Mouse (Mus musculus): ENCODE results near the gene Tex10. TPM values are rescaled to one million over a fixed set of nuclear protein-coding genes. Genes with fewer than 3 reads are reported as not detected.
"Not testable (repeated sequence)": the region's sequence is repeated elsewhere in the genome, so short reads cannot be mapped to it uniquely, and the experiment has no call there.

Gene Tex10
- polyA plus RNA-seq, 1 experiment from 2014 or later: 55.6 TPM

- no peak overlapping the region for H3K4me3 ChIP-seq (ENCODE audit: low read depth, low read length)
- no peak overlapping the region for H3K4me2 ChIP-seq (ENCODE audit: low read length)
- no peak overlapping the region for H3K9ac ChIP-seq (ENCODE audit: low read length)
- H3K4me1 ChIP-seq (ENCODE audit: control insufficient read depth, insufficient read depth, low read length): no peaks in the 10 kb centered on the region
- H3K9me3 ChIP-seq (replicated peaks; ENCODE audit: control insufficient read depth, low read length): no peaks in the 10 kb centered on the region
- ATAC-seq (no peak), DNase-seq (ENCODE audit: low spot score) (no peak)
- no peaks in the 10 kb centered on the region for H3K27me3 ChIP-seq (replicated peaks; ENCODE audit: control insufficient read depth, insufficient read depth, low read length)
- no peak overlapping the region for H3K27ac ChIP-seq (ENCODE audit: low read depth, low read length)
- H3K36me3 ChIP-seq (ENCODE audit: control insufficient read depth, insufficient read depth, low read length): no peaks in the 10 kb centered on the region
- 88% methylated on average over 10 of the region's 10 CpGs for WGBS
Observed at GRCm38 (mm10) chr4:48415838-48416335, 57.4 kb downstream of the Tex10 start.

GRCm38 (mm10) chr4:48413473-48413872, 59.8 kb downstream of the Tex10 start:
- no peak for DNase-seq (ENCODE audit: low spot score)
- no peaks in the 10 kb centered on the region for H3K36me3 ChIP-seq (ENCODE audit: control insufficient read depth, insufficient read depth, low read length)
- H3K9ac ChIP-seq (ENCODE audit: low read length): no peak overlapping the region
- H3K4me1 ChIP-seq (ENCODE audit: control insufficient read depth, insufficient read depth, low read length): no peaks in the 10 kb centered on the region
- H3K4me3 ChIP-seq (ENCODE audit: low read depth, low read length): no peak overlapping the region
- no peaks in the 10 kb centered on the region for H3K27me3 ChIP-seq (replicated peaks; ENCODE audit: control insufficient read depth, insufficient read depth, low read length)
- 91% methylated on average over 8 of the region's 8 CpGs for WGBS
- no peak overlapping the region for H3K4me2 ChIP-seq (ENCODE audit: low read length)
- H3K9me3 ChIP-seq (replicated peaks; ENCODE audit: control insufficient read depth, low read length): no peaks in the 10 kb centered on the region
- ATAC-seq: no peak
- H3K27ac ChIP-seq (ENCODE audit: low read depth, low read length): no peak overlapping the region

GRCm38 (mm10) chr4:48407350-48408039, 65.8 kb downstream of the Tex10 start:
- ATAC-seq: peak; percentile 46; the same call in 1 of the 2 replicates
- Histone ChIP-seq H3K9ac (ENCODE audit: low read length) (no peak overlapping the region), H3K4me2 (ENCODE audit: low read length) (no peak overlapping the region), H3K4me3 (ENCODE audit: low read depth, low read length) (no peak overlapping the region), H3K9me3 (replicated peaks; ENCODE audit: control insufficient read depth, low read length) (no peaks in the 10 kb centered on the region), H3K36me3 (ENCODE audit: control insufficient read depth, insufficient read depth, low read length) (no peaks in the 10 kb centered on the region), H3K27me3 (replicated peaks; ENCODE audit: control insufficient read depth, insufficient read depth, low read length) (no peaks in the 10 kb centered on the region), H3K4me1 (ENCODE audit: control insufficient read depth, insufficient read depth, low read length) (no peaks in the 10 kb centered on the region), H3K27ac (ENCODE audit: low read depth, low read length) (no peak overlapping the region)
- WGBS: 47% methylated on average over 18 of the region's 18 CpGs
- peak; percentile 65 for DNase-seq (ENCODE audit: low spot score)

GRCm38 (mm10) chr4:48405724-48406491, 67.4 kb downstream of the Tex10 start:
- H3K9ac ChIP-seq (ENCODE audit: low read length); H3K4me2 ChIP-seq (ENCODE audit: low read length); H3K9me3 ChIP-seq (replicated peaks; ENCODE audit: control insufficient read depth, low read length); H3K4me3 ChIP-seq (ENCODE audit: low read depth, low read length); H3K27me3 ChIP-seq (replicated peaks; ENCODE audit: control insufficient read depth, insufficient read depth, low read length); H3K4me1 ChIP-seq (ENCODE audit: control insufficient read depth, insufficient read depth, low read length); H3K27ac ChIP-seq (ENCODE audit: low read depth, low read length); DNase-seq (ENCODE audit: low spot score); ATAC-seq; H3K36me3 ChIP-seq (ENCODE audit: control insufficient read depth, insufficient read depth, low read length): not testable (repeated sequence)
- WGBS: 86% methylated on average over 8 of the region's 10 CpGs

- Histone ChIP-seq H3K9me3 (replicated peaks; ENCODE audit: control insufficient read depth, low read length) (no peaks in the 10 kb centered on the region), H3K36me3 (ENCODE audit: control insufficient read depth, insufficient read depth, low read length) (no peaks in the 10 kb centered on the region), H3K27me3 (replicated peaks; ENCODE audit: control insufficient read depth, insufficient read depth, low read length) (no peaks in the 10 kb centered on the region), H3K4me2 (ENCODE audit: low read length) (no peak overlapping the region), H3K9ac (ENCODE audit: low read length) (no peak overlapping the region), H3K4me3 (ENCODE audit: low read depth, low read length) (no peak overlapping the region), H3K4me1 (ENCODE audit: control insufficient read depth, insufficient read depth, low read length) (no peaks in the 10 kb centered on the region), H3K27ac (ENCODE audit: low read depth, low read length) (no peak overlapping the region)
- ATAC-seq: no peak
- DNase-seq (ENCODE audit: low spot score): no peak
- 77% methylated on average over 16 of the region's 16 CpGs for WGBS
Observed at GRCm38 (mm10) chr4:48403066-48403640, 70.1 kb downstream of the Tex10 start.

- no peak for DNase-seq (ENCODE audit: low spot score)
- no peak overlapping the region for H3K9ac ChIP-seq (ENCODE audit: low read length)
- ATAC-seq: no peak
- no peak overlapping the region for H3K27ac ChIP-seq (ENCODE audit: low read depth, low read length)
- H3K36me3 ChIP-seq (ENCODE audit: control insufficient read depth, insufficient read depth, low read length): no peaks in the 10 kb centered on the region
- H3K4me2 ChIP-seq (ENCODE audit: low read length): no peak overlapping the region
- 97% methylated on average over 3 of the region's 3 CpGs for WGBS
- H3K4me1 ChIP-seq (ENCODE audit: control insufficient read depth, insufficient read depth, low read length): no peaks in the 10 kb centered on the region
- H3K4me3 ChIP-seq (ENCODE audit: low read depth, low read length): no peak overlapping the region
- no peaks in the 10 kb centered on the region for H3K9me3 ChIP-seq (replicated peaks; ENCODE audit: control insufficient read depth, low read length)
- H3K27me3 ChIP-seq (replicated peaks; ENCODE audit: control insufficient read depth, insufficient read depth, low read length): no peaks in the 10 kb centered on the region
Observed at GRCm38 (mm10) chr4:48396949-48397348, 76.3 kb downstream of the Tex10 start.

GRCm38 (mm10) chr4:48382506-48382905, 90.8 kb downstream of the Tex10 start:
- Histone ChIP-seq H3K27ac (ENCODE audit: low read depth, low read length) (no peak overlapping the region), H3K36me3 (ENCODE audit: control insufficient read depth, insufficient read depth, low read length) (no peaks in the 10 kb centered on the region), H3K4me1 (ENCODE audit: control insufficient read depth, insufficient read depth, low read length) (no peaks in the 10 kb centered on the region), H3K9me3 (replicated peaks; ENCODE audit: control insufficient read depth, low read length) (no peaks in the 10 kb centered on the region), H3K27me3 (replicated peaks; ENCODE audit: control insufficient read depth, insufficient read depth, low read length) (no peaks in the 10 kb centered on the region), H3K9ac (ENCODE audit: low read length) (no peak overlapping the region), H3K4me2 (ENCODE audit: low read length) (no peak overlapping the region), H3K4me3 (ENCODE audit: low read depth, low read length) (no peak overlapping the region)
- WGBS: 82% methylated on average over 5 of the region's 5 CpGs
- ATAC-seq (no peak), DNase-seq (ENCODE audit: low spot score) (no peak)

GRCm38 (mm10) chr4:48380940-48381339, 92.3 kb downstream of the Tex10 start:
- Histone ChIP-seq H3K9me3 (replicated peaks; ENCODE audit: control insufficient read depth, low read length) (no peaks in the 10 kb centered on the region), H3K4me1 (ENCODE audit: control insufficient read depth, insufficient read depth, low read length) (no peaks in the 10 kb centered on the region), H3K36me3 (ENCODE audit: control insufficient read depth, insufficient read depth, low read length) (no peaks in the 10 kb centered on the region), H3K4me3 (ENCODE audit: low read depth, low read length) (no peak overlapping the region), H3K27me3 (replicated peaks; ENCODE audit: control insufficient read depth, insufficient read depth, low read length) (no peaks in the 10 kb centered on the region), H3K4me2 (ENCODE audit: low read length) (no peak overlapping the region), H3K27ac (ENCODE audit: low read depth, low read length) (no peak overlapping the region), H3K9ac (ENCODE audit: low read length) (no peak overlapping the region)
- WGBS: 0% methylated on average over 2 of the region's 2 CpGs
- ATAC-seq: peak; percentile 73
- DNase-seq (ENCODE audit: low spot score): peak; percentile 96
